Mouse (Mus musculus) CH12.LX (cell line): ENCODE data around the gene Efna3. TPM values are rescaled to one million over a fixed set of nuclear protein-coding genes. Genes with fewer than 3 reads are reported as not detected.

ENCODE experiments used
- DNase-seq: peaks from one replicate; pipeline ENCODE4 v3.0.0-alpha.2; 2013; ENCODE audit errors: extremely low read depth
- H3K27ac ChIP-seq: 2 replicates; pipeline ENCODE4 v1.5.1; 2012; ENCODE audit warnings: low read depth, mild to moderate bottlenecking, control low read depth, moderate library complexity; ENCODE audit not compliant: insufficient read depth
- H3K27me3 ChIP-seq: replicated peaks from 2 replicates; pipeline ENCODE3; 2012; ENCODE audit warnings: inconsistent platforms
- H3K36me3 ChIP-seq, 2 experiments: replicated peaks in 1 of 2; 2 replicates each; pipeline versions ENCODE3 to v1.6.1; 2012; ENCODE audit warnings: inconsistent platforms in 1 of 2, low read length in 1 of 2, mild to moderate bottlenecking in 1 of 2, mixed read lengths in 1 of 2, moderate library complexity in 1 of 2; ENCODE audit not compliant: control insufficient read depth in 1 of 2, insufficient read depth in 1 of 2
- H3K4me1 ChIP-seq, 2 experiments: 2 replicates each; pipeline ENCODE4 v1.6.1; 2012; ENCODE audit warnings: inconsistent platforms in 1 of 2, moderate library complexity in 1 of 2; ENCODE audit not compliant: insufficient read depth in 2 of 2, control insufficient read depth in 1 of 2
- H3K4me2 ChIP-seq: 2 replicates; pipeline ENCODE4 v1.6.1; 2012; ENCODE audit warnings: low read depth, mild to moderate bottlenecking, control low read depth; ENCODE audit not compliant: poor library complexity, insufficient read depth, severe bottlenecking
- H3K4me3 ChIP-seq, 3 experiments: fragments of 150-350 bp in 1 of 3; sonication (generic) in 1 of 3; replicated peaks in 1 of 3; 2 replicates each; pipeline versions ENCODE3 to v1.5.1; 2011 to 2012; ENCODE audit warnings: low read depth in 2 of 3, low read length in 2 of 3, mild to moderate bottlenecking in 2 of 3, moderate library complexity in 2 of 3, control low read depth in 1 of 3, improper control_type of control experiment in 1 of 3, inconsistent platforms in 1 of 3, mixed read lengths in 1 of 3; ENCODE audit not compliant: poor library complexity in 1 of 3
- H3K79me2 ChIP-seq: replicated peaks from 2 replicates; pipeline ENCODE4 v1.6.1; 2012; ENCODE audit warnings: mild to moderate bottlenecking, moderate library complexity; ENCODE audit not compliant: control insufficient read depth, poor library complexity, insufficient read depth, severe bottlenecking; ENCODE audit errors: extremely low read depth
- H3K9ac ChIP-seq: 2 replicates; pipeline ENCODE4 v1.6.1; 2012; ENCODE audit warnings: low read depth, mild to moderate bottlenecking, control low read depth, moderate library complexity; ENCODE audit not compliant: insufficient read depth
- H3K9me3 ChIP-seq: replicated peaks from 2 replicates; pipeline ENCODE3; 2012; ENCODE audit warnings: low read length, inconsistent platforms, mixed read lengths
- BHLHE40 ChIP-seq: IDR thresholded peaks from 2 replicates; pipeline ENCODE4 v1.6.1; 2011; ENCODE audit warnings: mild to moderate bottlenecking, low read depth, low read length, improper control_type of control experiment
- CHD1 ChIP-seq: IDR thresholded peaks from 2 replicates; pipeline ENCODE4 v1.6.1; 2012; ENCODE audit warnings: low read depth, low read length, improper control_type of control experiment, inconsistent platforms
- CHD2 ChIP-seq: IDR thresholded peaks from 2 replicates; pipeline ENCODE4 v1.6.1; 2011; ENCODE audit warnings: low read length, improper control_type of control experiment
- CTCF ChIP-seq, 2 experiments: IDR thresholded peaks in 1 of 2; conservative IDR thresholded peaks in 1 of 2; 2 replicates each; pipeline ENCODE4 v1.5.1; 2011 to 2012; ENCODE audit warnings: low read depth in 2 of 2, low read length in 2 of 2, improper control_type of control experiment in 1 of 2, inconsistent platforms in 1 of 2, mild to moderate bottlenecking in 1 of 2, moderate library complexity in 1 of 2
- E2F4 ChIP-seq: IDR thresholded peaks from 2 replicates; pipeline ENCODE4 v1.6.1; 2011; ENCODE audit warnings: low read depth, low read length, improper control_type of control experiment; ENCODE audit not compliant: insufficient replicate concordance
- ELF1 ChIP-seq: IDR thresholded peaks from 2 replicates; pipeline ENCODE4 v1.6.1; 2014; ENCODE audit warnings: low read depth, mild to moderate bottlenecking, inconsistent platforms, low read length, improper control_type of control experiment
- EP300 ChIP-seq: IDR thresholded peaks from 2 replicates; pipeline ENCODE4 v1.6.1; 2011; ENCODE audit warnings: low read length, improper control_type of control experiment
- ETS1 ChIP-seq: conservative IDR thresholded peaks from 2 replicates; pipeline ENCODE4 v1.6.1; 2012; ENCODE audit warnings: low read depth, mild to moderate bottlenecking, inconsistent platforms, low read length, improper control_type of control experiment, moderate library complexity
- GABPA ChIP-seq: IDR thresholded peaks from 2 replicates; pipeline ENCODE4 v1.6.1; 2012; ENCODE audit warnings: low read depth, low read length, improper control_type of control experiment, inconsistent platforms; ENCODE audit not compliant: insufficient replicate concordance
- HCFC1 ChIP-seq: IDR thresholded peaks from 2 replicates; pipeline ENCODE4 v1.6.1; 2012; ENCODE audit warnings: low read depth, mild to moderate bottlenecking, inconsistent platforms, low read length, improper control_type of control experiment
- IRF4 ChIP-seq: IDR thresholded peaks from 2 replicates; pipeline ENCODE4 v1.6.1; 2014; ENCODE audit warnings: low read depth, mild to moderate bottlenecking, inconsistent platforms, low read length, improper control_type of control experiment
- JUN ChIP-seq: IDR thresholded peaks from 2 replicates; pipeline ENCODE4 v1.6.1; 2011; ENCODE audit warnings: low read depth, mild to moderate bottlenecking, low read length, improper control_type of control experiment, moderate library complexity; ENCODE audit not compliant: insufficient read depth
- JUND ChIP-seq: conservative IDR thresholded peaks from 2 replicates; pipeline ENCODE4 v1.6.1; 2011; ENCODE audit warnings: low read depth, low read length, improper control_type of control experiment
- KAT2A ChIP-seq: IDR thresholded peaks from 2 replicates; pipeline ENCODE4 v1.6.1; 2012; ENCODE audit warnings: low read length, improper control_type of control experiment, inconsistent platforms; ENCODE audit not compliant: insufficient replicate concordance
- MAFK ChIP-seq: IDR thresholded peaks from 2 replicates; pipeline ENCODE4 v1.6.1; 2011; ENCODE audit warnings: low read length, improper control_type of control experiment; ENCODE audit not compliant: insufficient replicate concordance
- MAX ChIP-seq: IDR thresholded peaks from 2 replicates; pipeline ENCODE4 v1.6.1; 2011; ENCODE audit warnings: low read length, improper control_type of control experiment
- MAZ ChIP-seq: IDR thresholded peaks from 2 replicates; pipeline ENCODE4 v1.6.1; 2012; ENCODE audit warnings: low read depth, mild to moderate bottlenecking, inconsistent platforms, low read length, improper control_type of control experiment, moderate library complexity
- MEF2A ChIP-seq: IDR thresholded peaks from 2 replicates; pipeline ENCODE4 v1.6.1; 2014; ENCODE audit warnings: low read depth, mild to moderate bottlenecking, inconsistent platforms, low read length, improper control_type of control experiment, borderline replicate concordance
- MXI1 ChIP-seq: IDR thresholded peaks from 2 replicates; pipeline ENCODE4 v1.6.1; 2011; ENCODE audit warnings: mild to moderate bottlenecking, low read depth, low read length, improper control_type of control experiment
- MYC ChIP-seq: IDR thresholded peaks from 2 replicates; pipeline ENCODE4 v1.6.1; 2011; ENCODE audit warnings: low read depth, mild to moderate bottlenecking, improper control_type of control experiment, low read length
- NELFE ChIP-seq: IDR thresholded peaks from 2 replicates; pipeline ENCODE4 v1.6.1; 2011; ENCODE audit warnings: low read depth, low read length, improper control_type of control experiment
- NRF1 ChIP-seq: IDR thresholded peaks from 2 replicates; pipeline ENCODE4 v1.6.1; 2014; ENCODE audit warnings: low read depth, mild to moderate bottlenecking, inconsistent platforms, low read length, improper control_type of control experiment, moderate library complexity
- PAX5 ChIP-seq: IDR thresholded peaks from 2 replicates; pipeline ENCODE4 v1.6.1; 2012; ENCODE audit warnings: low read length, inconsistent platforms, mixed read lengths
- POLR2A ChIP-seq: IDR thresholded peaks from 2 replicates; pipeline ENCODE4 v1.6.1; 2011; ENCODE audit warnings: low read depth, mild to moderate bottlenecking, improper control_type of control experiment, low read length
- POLR2AphosphoS2 ChIP-seq: IDR thresholded peaks from 2 replicates; pipeline ENCODE4 v1.6.1; 2011; ENCODE audit warnings: low read depth, low read length, improper control_type of control experiment
- RAD21 ChIP-seq: IDR thresholded peaks from 2 replicates; pipeline ENCODE4 v1.6.1; 2011; ENCODE audit warnings: low read depth, mild to moderate bottlenecking, low read length, improper control_type of control experiment, moderate library complexity
- RCOR1 ChIP-seq: conservative IDR thresholded peaks from 2 replicates; pipeline ENCODE4 v1.6.1; 2012; ENCODE audit warnings: low read depth, mild to moderate bottlenecking, inconsistent platforms, low read length, improper control_type of control experiment
- SIN3A ChIP-seq: IDR thresholded peaks from 2 replicates; pipeline ENCODE4 v1.6.1; 2012; ENCODE audit warnings: low read length, improper control_type of control experiment, inconsistent platforms
- SMC3 ChIP-seq: IDR thresholded peaks from 2 replicates; pipeline ENCODE4 v1.6.1; 2011; ENCODE audit warnings: low read depth, low read length, improper control_type of control experiment
- TBP ChIP-seq: conservative IDR thresholded peaks from 2 replicates; pipeline ENCODE4 v1.6.1; 2011; ENCODE audit warnings: low read depth, low read length, improper control_type of control experiment
- TCF12 ChIP-seq: IDR thresholded peaks from 2 replicates; pipeline ENCODE4 v1.6.1; 2014; ENCODE audit warnings: low read depth, mild to moderate bottlenecking, inconsistent platforms, low read length, improper control_type of control experiment
- UBTF ChIP-seq: IDR thresholded peaks from 2 replicates; pipeline ENCODE4 v1.6.1; 2012; ENCODE audit warnings: low read depth, mild to moderate bottlenecking, inconsistent platforms, low read length, improper control_type of control experiment, moderate library complexity
- USF1 ChIP-seq: IDR thresholded peaks from 2 replicates; pipeline ENCODE4 v1.6.1; 2014; ENCODE audit warnings: low read depth, mild to moderate bottlenecking, inconsistent platforms, low read length, improper control_type of control experiment
- USF2 ChIP-seq: conservative IDR thresholded peaks from 2 replicates; pipeline ENCODE4 v1.6.1; 2011; ENCODE audit warnings: low read depth, low read length, improper control_type of control experiment
- ZC3H11A ChIP-seq: IDR thresholded peaks from 2 replicates; pipeline ENCODE4 v1.6.1; 2012; ENCODE audit warnings: low read depth, mild to moderate bottlenecking, inconsistent platforms, low read length, improper control_type of control experiment
- ZKSCAN1 ChIP-seq: IDR thresholded peaks from 2 replicates; pipeline ENCODE4 v1.6.1; 2012; ENCODE audit warnings: low read depth, inconsistent platforms, low read length, improper control_type of control experiment, borderline replicate concordance
- ZMIZ1 ChIP-seq: IDR thresholded peaks from 2 replicates; pipeline ENCODE4 v1.6.1; 2012; ENCODE audit warnings: low read depth, mild to moderate bottlenecking, inconsistent platforms, low read length, improper control_type of control experiment
- ZNF384 ChIP-seq: IDR thresholded peaks from 2 replicates; pipeline ENCODE4 v1.6.1; 2012; ENCODE audit warnings: low read depth, low read length, improper control_type of control experiment, inconsistent platforms
- dilution Hi-C: fragments of 300-500 bp; cut with MboI; formaldehyde crosslinking; loops from 2 replicates; pipeline ENCODE4 v1.14.3; 2020; ENCODE audit warnings: low sequenced_read_pairs; ENCODE audit not compliant: extremely low pct_unique_long_range_greater_than_20kb, extremely low pct_ligation_motif_present
- in situ Hi-C: fragments of 300-500 bp; cut with MboI; formaldehyde crosslinking; loops from 3 replicates; pipeline ENCODE4 v1.14.3; 2019; ENCODE audit warnings: low sequenced_read_pairs, low pct_ligation_motif_present, low pct_unique_long_range_greater_than_20kb, mixed read lengths
- polyA plus RNA-seq: library from polyadenylated mRNA; unstranded; fragments of >175 nt; gene quantifications from 2 replicates; pipeline ENCODE4 v1.2.1, GENCODE M21; 2012; ENCODE audit warnings: low read depth; ENCODE audit not compliant: insufficient read length
- total RNA-seq, 2 experiments: library from RNA; depleted of rRNA; stranded (reverse); fragments of 300-350 nt in 1 of 2; fragments of >200 nt in 1 of 2; gene quantifications; 2 replicates each; pipeline ENCODE4 v1.2.3; 2012 to 2014

The Efna3 gene
- total and polyA plus RNA-seq, 3 experiments = 0.09 to 0.13 TPM; not detected in 1

DNA sequence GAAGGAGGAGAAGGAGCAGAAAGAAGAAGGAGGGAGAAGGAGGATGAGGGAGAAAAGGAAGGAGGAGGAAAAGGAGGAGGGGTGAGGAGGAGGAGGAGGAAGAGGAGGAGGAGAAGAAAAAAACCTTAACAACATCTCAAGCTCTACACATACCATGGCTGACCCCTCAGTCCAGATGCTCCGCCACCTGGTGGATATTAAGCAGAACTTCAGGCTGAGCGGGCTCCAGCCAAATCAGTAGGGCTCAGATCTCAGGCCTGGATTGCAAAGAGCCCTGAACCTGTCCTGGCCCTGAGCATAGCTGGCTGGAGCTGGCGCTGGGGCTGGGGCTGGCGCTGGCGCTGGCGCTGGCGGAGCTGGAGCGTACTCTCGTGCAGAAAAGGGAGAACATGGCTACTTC, 14.7 kb downstream of the Efna3 start:
- Histone ChIP-seq H3K27ac (no peak overlapping the region), H3K4me2 (no peak overlapping the region), H3K79me2 (no peaks in the 10 kb centered on the region), H3K36me3 (no peaks in the 10 kb centered on the region), H3K4me3 (no peak overlapping the region), H3K9me3 (peaks cover 5% of the 10 kb centered on the region), H3K4me1 (peaks cover 2 to 9% of the 10 kb centered on the region in 2 experiments; a peak in 3 of 4 replicates), H3K9ac (no peak overlapping the region), H3K27me3 (peaks cover 2% of the 10 kb centered on the region)
- dilution Hi-C loops = no loop called here
- TF ChIP-seq BHLHE40 (no peak), RAD21 (peak; percentile 56), ZMIZ1 (no peak), TCF12 (no peak), SMC3 (peak; percentile 88), CHD1 (no peak), EP300 (no peak), CTCF (conservative IDR thresholded peaks at IDR 0.05 in 1 of 2, IDR thresholded peaks at IDR 0.05 in 1 of 2; ENCODE audit: low read depth in 2 of 2, low read length in 2 of 2) (peak; percentile 59 to 90), MXI1 (no peak), ZNF384 (peak; percentile 85), POLR2A (no peak), ZC3H11A (peak; percentile 28; the same call in 1 of the 2 replicates), MAX (no peak; the same call in 1 of the 2 replicates), SIN3A (0 out of 2 replicates have a peak, but pooled peaks have one; percentile 34), POLR2AphosphoS2 (no peak), MAZ (no peak), NRF1 (no peak), NELFE (no peak), E2F4 (no peak), JUN (no peak), HCFC1 (peak; percentile 12; the same call in 1 of the 2 replicates), MEF2A (no peak), PAX5 (no peak), ZKSCAN1 (no peak), UBTF (no peak), MAFK (no peak), USF2 (no peak), ELF1 (no peak), RCOR1 (no peak), IRF4 (0 out of 2 replicates have a peak, but pooled peaks have one; percentile 22), MYC (no peak), KAT2A (no peak), USF1 (no peak), ETS1 (no peak), GABPA (no peak), TBP (no peak), JUND (no peak), CHD2 (no peak)
- peak; percentile 79 for DNase-seq
- in situ Hi-C loops = no loop called here
